Mouse (Mus musculus) embryonic stem cell, embryonic (primary cell): ENCODE results near the gene Cep170.

ENCODE experiments used
- CTCF ChIA-PET, 4 experiments: fragments of 300-600 bp in 2 of 4; fragments of 350-600 bp in 2 of 4; sonication (Branson Sonifier 250); formaldehyde crosslinking; loops; one replicate each; lab custom pipeline; 2022; ENCODE audit warnings: inconsistent platforms in 2 of 4; lab: Charles Lee
- POLR2A ChIA-PET, 4 experiments: fragments of 300-600 bp in 2 of 4; fragments of 350-600 bp in 2 of 4; sonication (Branson Sonifier 250); formaldehyde crosslinking; loops; one replicate each; lab custom pipeline; 2022; ENCODE audit warnings: antibody characterized with exemption in 4 of 4, inconsistent platforms in 1 of 4; lab: Charles Lee

Gene Cep170

GRCm38 (mm10) chr1:176798673-176799072 is 15.2 kb downstream of the Cep170 start:
- ChIA-PET POLR2A (no interaction called here), CTCF (interaction anchor here in 1 of 4 experiments (1.1 kb wide), 1 partner anchor 26 kb away, joined by 3 read pairs; no protein-coding TSS in a partner anchor)

- POLR2A ChIA-PET, result no interaction called here
- CTCF ChIA-PET, result interaction anchor here in 1 of 4 experiments (0.6 kb wide), 1 partner anchor 10 kb away, joined by 3 read pairs; no protein-coding TSS in a partner anchor
Observed at GRCm38 (mm10) chr1:176792175-176792574, 21.7 kb downstream of the Cep170 start.

GRCm38 (mm10) chr1:176789326-176789725 is 24.5 kb downstream of the Cep170 start:
- POLR2A ChIA-PET, result interaction anchor here in 2 of 4 experiments (0.6 to 1.7 kb wide), 3 partner anchors 11 to 782 kb away, joined by 3 to 5 read pairs (median 4); no protein-coding TSS in a partner anchor

GRCm38 (mm10) chr1:176774533-176774932 is 39.3 kb downstream of the Cep170 start:
- CTCF ChIA-PET, result no interaction called here
- POLR2A ChIA-PET, result interaction anchor here in 1 of 4 experiments (0.6 kb wide), 1 partner anchor 420 kb away, joined by 3 read pairs; no protein-coding TSS in a partner anchor

More at GRCm38 (mm10) chr1:176789326-176789725, 24.5 kb downstream of the Cep170 start:
- CTCF ChIA-PET, result no interaction called here

GRCm38 (mm10) chr1:176762295-176762694 is 51.6 kb downstream of the Cep170 start:
- CTCF ChIA-PET, result no interaction called here
- POLR2A ChIA-PET, result no interaction called here

- CTCF ChIA-PET, result no interaction called here
- POLR2A ChIA-PET, result no interaction called here
Observed at GRCm38 (mm10) chr1:176760673-176761072, 53.2 kb downstream of the Cep170 start.

- POLR2A ChIA-PET, result no interaction called here
Observed at GRCm38 (mm10) chr1:176755586-176755985, 58.3 kb downstream of the Cep170 start.

GRCm38 (mm10) chr1:176753861-176754718 is 59.8 kb downstream of the Cep170 start:
- ChIA-PET CTCF (no interaction called here), POLR2A (interaction anchor here in 1 of 4 experiments (0.8 kb wide), 1 partner anchor 30 kb away, joined by 3 read pairs; no protein-coding TSS in a partner anchor)

More at GRCm38 (mm10) chr1:176755586-176755985, 58.3 kb downstream of the Cep170 start:
- CTCF ChIA-PET, result no interaction called here

- POLR2A ChIA-PET, result no interaction called here
Observed at GRCm38 (mm10) chr1:176749708-176750107, 64.2 kb downstream of the Cep170 start.

GRCm38 (mm10) chr1:176732834-176733233 is 81.0 kb downstream of the Cep170 start:
- POLR2A ChIA-PET, result no interaction called here
- CTCF ChIA-PET, result no interaction called here

More at GRCm38 (mm10) chr1:176749708-176750107, 64.2 kb downstream of the Cep170 start:
- CTCF ChIA-PET, result no interaction called here

- ChIA-PET POLR2A (interaction anchor here in 1 of 4 experiments (0.6 to 1.0 kb wide), 2 partner anchors 84 to 122 kb away, joined by 3 read pairs; partner anchors contain the start of gene Sdccag8), CTCF (no interaction called here)
Observed at GRCm38 (mm10) chr1:176730528-176730927, 83.3 kb downstream of the Cep170 start.

- POLR2A ChIA-PET, result interaction anchor here in 1 of 4 experiments (0.6 kb wide), 1 partner anchor 78 kb away, joined by 3 read pairs; no protein-coding TSS in a partner anchor
- CTCF ChIA-PET, result interaction anchor here in 1 of 4 experiments (0.6 kb wide), 1 partner anchor 893 kb away, joined by 3 read pairs; no protein-coding TSS in a partner anchor
Observed at GRCm38 (mm10) chr1:176727372-176727771, 86.5 kb downstream of the Cep170 start.

GRCm38 (mm10) chr1:176724771-176725170 is 89.1 kb downstream of the Cep170 start:
- CTCF ChIA-PET, result interaction anchor here in 1 of 4 experiments (0.8 kb wide), 1 partner anchor 10 kb away, joined by 3 read pairs; no protein-coding TSS in a partner anchor
- POLR2A ChIA-PET, result interaction anchor here in 1 of 4 experiments (0.6 to 1.5 kb wide), 3 partner anchors 11 to 30 kb away, joined by 3 to 5 read pairs (median 3); no protein-coding TSS in a partner anchor

- CTCF ChIA-PET, result interaction anchor here in 1 of 4 experiments (0.8 kb wide), 1 partner anchor 9 kb away, joined by 3 read pairs; no protein-coding TSS in a partner anchor
- POLR2A ChIA-PET, result interaction anchor here in 1 of 4 experiments (0.6 to 1.5 kb wide), 3 partner anchors 10 to 31 kb away, joined by 3 to 5 read pairs (median 3); no protein-coding TSS in a partner anchor
Observed at GRCm38 (mm10) chr1:176723858-176724713, 89.8 kb downstream of the Cep170 start.

- CTCF ChIA-PET, result interaction anchor here in 1 of 4 experiments (0.6 kb wide), 1 partner anchor 330 kb away, joined by 3 read pairs; no protein-coding TSS in a partner anchor
- POLR2A ChIA-PET, result no interaction called here
Observed at GRCm38 (mm10) chr1:176712436-176712835, 101.4 kb downstream of the Cep170 start.

GRCm38 (mm10) chr1:176700226-176700625 is 113.6 kb downstream of the Cep170 start:
- ChIA-PET POLR2A (no interaction called here), CTCF (no interaction called here)

- ChIA-PET POLR2A (no interaction called here), CTCF (interaction anchor here in 2 of 4 experiments (1.5 to 1.8 kb wide), 3 partner anchors 368 to 764 kb away, joined by 7 to 8 read pairs (median 7); no protein-coding TSS in a partner anchor)
Observed at GRCm38 (mm10) chr1:176699793-176700192, 114.1 kb downstream of the Cep170 start.

- CTCF ChIA-PET, result interaction anchor here in 2 of 4 experiments (1.5 to 1.8 kb wide), 3 partner anchors 367 to 762 kb away, joined by 7 to 8 read pairs (median 7); no protein-coding TSS in a partner anchor
- POLR2A ChIA-PET, result no interaction called here
Observed at GRCm38 (mm10) chr1:176698647-176699046, 115.2 kb downstream of the Cep170 start.
